Mouse (Mus musculus) lung, postnatal 14 days (tissue): ENCODE results near the gene Aktip.

Source experiments
- DNase-seq: peaks from one replicate; pipeline ENCODE4 v3.0.0; 2021

Gene Aktip

GRCm38 (mm10) chr8:91188152-91188551 is 11.6 kb downstream of the Aktip start:
- no peak for DNase-seq

GRCm38 (mm10) chr8:91186372-91186771 is 13.4 kb downstream of the Aktip start:
- no peak for DNase-seq

DNA sequence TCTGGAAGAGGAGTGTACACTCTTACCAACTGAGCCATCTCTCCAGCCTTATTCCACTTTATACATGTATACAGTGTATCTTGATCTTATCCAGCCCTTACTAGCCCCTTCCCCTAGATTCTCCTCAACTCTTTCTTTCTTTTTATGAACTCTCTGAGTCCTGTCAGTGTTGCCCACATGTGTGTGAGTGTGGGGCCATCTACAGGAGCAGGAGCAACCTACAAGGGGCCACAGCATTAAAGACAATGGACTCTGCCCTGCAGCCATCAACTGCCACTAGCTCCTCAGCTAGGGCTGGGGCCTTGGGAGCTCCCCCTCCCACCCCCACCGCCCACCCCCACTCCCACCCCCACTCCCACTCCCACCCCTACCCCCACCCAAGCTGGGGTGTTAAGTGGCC is 22.1 kb downstream of the Aktip start:
- no peak for DNase-seq

- DNase-seq: no peak
Observed at GRCm38 (mm10) chr8:91176176-91176575, 23.6 kb downstream of the Aktip start.

- DNase-seq: no peak
Observed at GRCm38 (mm10) chr8:91171605-91172004, 28.2 kb downstream of the Aktip start.

- DNase-seq: no peak
Observed at GRCm38 (mm10) chr8:91170914-91171313, 28.9 kb downstream of the Aktip start.

DNA sequence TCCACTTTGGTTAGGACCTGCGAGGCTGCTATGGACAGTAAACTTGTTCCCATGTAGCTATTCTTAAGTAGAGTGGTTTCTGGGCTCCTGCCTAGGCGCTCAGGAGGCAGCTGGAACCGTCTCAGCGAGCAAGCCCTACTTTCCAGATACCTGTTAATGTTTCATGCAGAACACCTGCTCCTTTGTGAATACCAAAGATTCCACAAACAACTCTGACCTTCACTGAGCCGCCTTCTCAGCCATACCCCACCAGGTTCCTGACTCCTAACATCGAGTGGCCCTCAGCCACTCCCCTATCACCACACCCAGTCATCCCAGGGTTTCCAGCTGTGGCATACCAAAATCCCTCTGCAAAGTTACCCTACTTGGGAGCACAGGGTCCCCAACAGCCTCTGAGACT is 29.6 kb downstream of the Aktip start:
- DNase-seq: no peak

DNA sequence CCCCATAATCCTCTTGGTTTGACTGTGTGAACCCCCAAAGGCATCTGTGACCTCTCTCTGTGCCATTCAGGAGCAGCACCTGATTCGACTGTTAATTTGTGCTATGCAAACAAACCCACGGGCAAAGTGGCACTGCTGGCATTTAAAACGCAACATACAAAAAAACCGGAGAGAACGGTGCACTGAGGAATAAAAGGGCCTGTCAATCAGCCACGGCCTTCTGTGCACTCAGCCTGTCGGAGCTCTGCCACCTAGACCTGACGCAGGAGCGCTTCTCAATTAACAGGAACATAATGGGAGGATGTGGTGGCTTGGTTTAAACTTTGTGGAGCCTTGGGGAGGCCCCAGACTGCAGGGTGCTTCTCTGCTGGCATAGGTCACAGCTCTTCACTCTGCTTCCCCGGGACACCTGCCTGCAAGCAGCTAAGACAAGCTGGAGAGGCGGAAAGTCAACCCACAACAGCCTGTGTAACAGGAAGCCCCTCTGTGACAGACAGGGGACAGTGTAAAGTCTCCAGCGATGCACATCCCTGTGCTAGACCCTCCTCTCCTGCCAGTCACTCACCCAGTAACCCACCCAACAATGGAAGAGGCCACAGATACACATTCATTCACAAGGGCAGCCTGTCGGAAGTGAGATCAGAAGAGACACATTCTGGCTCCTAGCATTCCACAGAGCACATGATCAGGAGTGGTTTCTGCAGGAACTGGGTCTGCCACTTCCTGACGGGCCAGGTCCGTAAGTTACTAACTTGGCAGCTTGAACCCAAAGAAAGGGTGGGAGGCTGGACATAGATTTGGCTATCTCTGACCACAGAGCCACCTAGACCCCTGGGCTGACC is 39.6 kb downstream of the Aktip start:
- no peak for DNase-seq

GRCm38 (mm10) chr8:91158617-91159016 is 41.2 kb downstream of the Aktip start:
- DNase-seq: no peak

- peak; percentile 53 for DNase-seq
Observed at GRCm38 (mm10) chr8:91154564-91154963, 45.2 kb downstream of the Aktip start.

- no peak for DNase-seq
Observed at GRCm38 (mm10) chr8:91153831-91154230, 45.9 kb downstream of the Aktip start.

GRCm38 (mm10) chr8:91151531-91151930 is 48.2 kb downstream of the Aktip start:
- no peak for DNase-seq

- DNase-seq: no peak
Observed at GRCm38 (mm10) chr8:91149298-91149697, 50.5 kb downstream of the Aktip start.

DNA sequence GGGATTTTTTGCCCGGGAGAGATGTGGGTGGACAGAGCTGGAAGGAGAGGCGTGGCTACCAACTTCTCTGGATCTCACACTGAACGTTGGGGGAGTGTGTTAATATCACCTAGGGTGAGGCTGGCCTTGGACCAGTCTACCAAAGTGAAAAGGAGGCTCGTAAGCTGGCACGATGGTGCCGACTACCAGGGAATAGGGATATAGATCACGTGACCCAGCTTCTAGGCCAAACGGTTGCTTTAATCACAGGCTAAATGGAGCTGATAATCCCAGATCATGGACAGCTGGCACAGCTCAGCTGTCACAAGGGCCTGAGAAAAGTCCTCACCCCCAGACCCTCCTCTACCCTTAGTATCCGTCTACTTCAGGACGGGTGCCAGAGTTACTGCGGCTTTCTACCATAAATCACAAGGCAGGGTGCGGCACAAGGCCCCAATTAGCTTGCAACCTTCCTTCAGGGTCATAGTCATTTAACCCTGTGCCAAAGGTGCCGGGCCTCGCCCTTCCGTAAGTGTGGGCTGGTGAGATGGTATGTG is 51.1 kb downstream of the Aktip start:
- DNase-seq: peak; percentile 6

DNA sequence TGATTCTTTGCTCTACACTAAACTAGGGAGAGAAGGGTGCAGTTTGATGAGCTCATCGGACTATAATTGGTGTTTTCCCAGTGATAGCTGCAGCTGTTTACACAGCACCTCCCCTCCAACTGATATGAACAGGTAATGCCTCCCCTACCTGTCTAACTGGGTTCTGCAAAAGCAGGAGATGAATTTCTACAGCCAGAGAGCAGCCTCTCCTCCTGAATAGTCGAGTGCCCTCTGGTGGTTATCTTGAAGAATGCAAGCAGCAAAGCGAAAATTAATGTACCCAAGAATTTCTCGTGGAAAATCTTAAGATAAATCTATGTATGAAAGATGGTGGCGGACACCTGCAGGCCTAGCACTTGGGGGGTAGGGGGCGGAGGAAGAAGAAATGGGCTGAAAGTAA is 52.1 kb downstream of the Aktip start:
- peak; percentile 62 for DNase-seq

GRCm38 (mm10) chr8:91140828-91141227 is 58.9 kb downstream of the Aktip start:
- no peak for DNase-seq

DNA sequence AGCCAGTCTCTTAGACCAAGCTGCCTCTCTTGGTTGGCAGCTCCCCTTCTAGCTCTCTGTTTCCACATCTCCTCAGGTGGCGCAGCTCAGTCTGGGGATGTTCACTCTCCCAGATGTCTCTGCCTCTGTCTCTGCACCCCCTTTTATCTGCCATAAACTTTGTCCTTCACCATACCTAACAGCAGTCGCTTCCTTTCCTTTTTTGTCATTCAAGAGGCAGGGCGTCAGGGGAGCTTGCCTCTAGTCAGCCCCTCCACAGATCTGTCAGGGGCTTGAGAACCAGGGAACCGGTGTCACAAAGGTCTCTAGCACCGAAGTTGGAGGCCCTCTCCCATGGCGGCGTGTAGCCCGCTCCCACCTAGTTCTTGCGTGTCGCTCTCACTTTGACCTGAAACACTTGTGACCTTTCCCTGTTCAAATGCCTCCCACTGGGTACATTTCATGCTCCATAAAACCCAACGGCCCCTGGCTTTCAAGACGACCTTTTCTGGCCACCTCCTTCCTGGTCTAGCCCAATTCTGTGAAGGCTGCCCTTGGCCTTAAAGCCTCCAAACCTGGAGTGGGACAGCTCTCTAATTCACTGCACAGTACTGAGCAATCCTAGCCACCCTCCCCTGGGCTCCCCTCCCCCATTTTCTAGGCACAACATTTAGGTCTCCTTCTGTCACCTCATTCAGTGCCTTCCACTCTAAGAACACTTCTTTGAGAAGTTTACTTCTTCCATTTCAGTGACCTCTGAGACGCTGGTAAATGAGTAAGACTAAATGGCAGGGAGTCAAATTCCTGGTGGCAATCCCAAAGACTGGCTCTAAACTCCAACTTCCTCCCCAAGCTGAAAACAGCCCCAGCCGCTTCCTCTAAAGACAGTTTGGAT is 64.2 kb downstream of the Aktip start:
- DNase-seq: no peak

GRCm38 (mm10) chr8:91134659-91135058 is 65.1 kb downstream of the Aktip start:
- DNase-seq: no peak

GRCm38 (mm10) chr8:91134070-91134475 is 65.7 kb downstream of the Aktip start:
- DNase-seq: peak; percentile 99

DNA sequence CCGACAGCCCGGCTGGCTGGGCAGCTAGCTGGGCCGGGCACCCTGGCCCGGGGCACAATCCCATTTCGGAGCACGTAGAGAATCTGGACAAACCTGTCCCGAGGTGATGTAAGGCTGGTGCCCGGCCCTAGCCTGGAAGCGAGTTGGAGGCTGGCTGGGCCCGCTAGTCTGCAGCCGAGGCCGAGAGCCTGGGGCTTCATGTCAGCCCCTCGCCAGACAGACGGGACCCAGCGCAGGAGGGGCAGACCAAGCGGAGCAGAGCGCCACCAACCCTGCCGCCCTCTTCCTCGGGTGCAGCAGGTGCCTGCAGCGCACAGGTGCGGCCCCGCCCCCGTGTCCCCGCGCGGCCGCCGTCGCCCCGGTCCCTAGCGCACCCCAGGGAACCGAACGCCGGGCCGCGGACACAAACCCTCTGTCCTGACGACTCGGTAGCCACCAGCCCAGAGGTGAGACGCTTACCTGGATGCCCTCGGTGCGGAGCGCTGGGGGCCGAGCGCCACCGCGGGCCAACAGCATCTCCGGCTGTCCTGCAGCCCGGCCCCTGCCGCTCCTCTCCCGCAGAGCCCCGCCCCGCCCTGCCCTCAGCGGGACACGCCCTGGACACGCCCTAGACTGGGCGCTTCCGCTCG is 66.2 kb downstream of the Aktip start:
- no peak for DNase-seq

GRCm38 (mm10) chr8:91132731-91133130 is 67.0 kb downstream of the Aktip start:
- DNase-seq: no peak

- DNase-seq: no peak
Observed at GRCm38 (mm10) chr8:91126786-91127185, 73.0 kb downstream of the Aktip start.

- no peak for DNase-seq
Observed at GRCm38 (mm10) chr8:91124315-91124714, 75.5 kb downstream of the Aktip start.
